Mouse (Mus musculus): ENCODE data around the gene Sprr3. TPM values are rescaled to one million over a fixed set of nuclear protein-coding genes. Genes with fewer than 3 reads are reported as not detected.

Sprr3 gene
- not detected in 2 replicates for polyA plus RNA-seq (2021; fragmentation: Nextera tagmentation)
- long read RNA-seq, experiment 1: 0 reads
- long read RNA-seq, experiment 2: 0 reads

GRCm38 (mm10) chr3:92458620-92459019 lies at the start of gene Sprr3:
Gene Sprr3 (minus strand): TSS chr3:92458720.

DNA sequence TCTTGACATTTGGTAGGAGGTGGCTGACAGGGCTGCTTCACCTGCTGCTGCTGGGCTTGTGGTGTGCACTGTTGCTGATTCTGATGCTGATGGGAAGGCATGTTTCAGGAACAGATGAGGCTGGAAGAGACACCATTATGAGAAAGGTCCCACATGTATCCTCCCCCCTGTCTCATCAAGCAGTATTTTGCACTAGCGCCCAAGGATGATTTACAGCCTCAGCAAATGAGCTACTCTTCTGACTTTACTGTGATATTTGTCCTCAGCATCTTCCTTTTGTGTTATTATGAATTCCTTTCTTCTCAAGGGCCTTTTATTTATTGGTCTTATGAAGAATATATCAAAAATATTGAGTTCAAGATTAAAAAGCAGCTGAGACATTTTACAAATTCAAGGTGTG lies 41.9 kb upstream of the Sprr3 start, which contains the start of gene Sprr4:
TSS of gene Sprr4 (minus strand) at position 101 of the 400 bp plus-strand sequence.

GRCm38 (mm10) chr3:92485863-92486262 lies 27.3 kb upstream of the Sprr3 start, which contains the start of gene Sprr1a:
Gene Sprr1a (minus strand): TSS chr3:92485895.

DNA sequence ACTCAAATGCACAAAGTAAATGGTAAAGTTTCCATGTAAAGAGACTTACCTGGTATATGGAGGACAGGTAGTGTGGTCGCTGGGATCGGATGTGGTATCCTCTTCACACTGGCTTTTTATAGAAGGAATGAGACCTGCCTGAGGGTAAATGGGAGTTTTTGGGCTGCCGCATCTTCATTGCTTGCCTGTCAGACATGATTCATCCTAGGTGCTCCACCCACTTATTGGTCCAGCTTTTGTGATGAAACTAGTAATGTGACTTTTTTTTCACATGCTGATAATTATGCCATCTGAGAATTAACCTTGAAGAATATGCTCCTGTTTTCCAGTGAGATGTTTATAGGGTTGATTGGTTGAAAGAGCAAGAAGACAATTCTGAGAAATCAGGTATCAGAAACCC lies 19.8 kb downstream of the Sprr3 start, which contains the start of gene Sprr1b:
TSS of gene Sprr1b (minus strand) at position 101 of the 400 bp plus-strand sequence.

DNA sequence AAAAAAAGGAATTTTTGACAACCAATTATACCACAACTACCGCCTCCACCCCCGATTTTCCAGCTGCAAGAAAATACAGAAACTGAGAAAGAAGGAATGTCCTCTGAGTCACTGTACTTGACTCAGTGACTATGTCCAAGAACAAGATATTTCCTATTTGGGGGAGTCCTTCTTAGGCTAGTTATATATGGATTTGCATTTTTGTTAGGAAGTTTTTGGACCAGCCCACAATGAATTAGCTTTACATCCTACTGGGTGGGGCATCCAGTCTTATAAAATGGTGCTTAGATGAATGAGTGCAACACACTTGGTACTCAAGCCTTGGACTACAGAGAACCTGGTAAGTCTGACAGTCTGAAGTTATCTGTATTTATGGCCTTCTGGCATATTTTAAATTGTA lies 26.2 kb downstream of the Sprr3 start, which contains the start of gene Sprr2k:
TSS of gene Sprr2k (plus strand) at position 301 of the 400 bp plus-strand sequence.

GRCm38 (mm10) chr3:92429323-92429722 lies 29.2 kb downstream of the Sprr3 start, which contains the start of gene Gm9774:
Gene Gm9774 (minus strand): TSS chr3:92429423.

DNA sequence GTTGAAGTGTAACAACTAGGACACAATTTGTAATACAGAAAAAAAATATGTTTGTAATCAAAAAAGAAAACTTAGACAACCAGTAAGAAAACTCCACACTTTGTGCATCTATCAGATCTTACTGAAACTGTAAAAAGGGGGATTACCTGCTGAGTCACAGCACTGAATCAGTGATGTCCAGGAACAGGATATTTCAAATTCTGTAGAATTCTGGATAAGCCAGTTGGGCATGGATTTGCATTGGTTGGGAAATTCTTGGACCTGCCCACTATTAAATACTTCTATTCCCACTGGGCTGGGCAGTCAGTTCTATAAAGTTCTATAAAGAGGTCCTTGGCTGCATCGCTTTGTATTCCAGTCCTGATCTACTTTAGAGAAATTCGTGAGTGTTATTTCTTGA lies 40.7 kb downstream of the Sprr3 start, which contains the start of gene Sprr2j-ps:
TSS of gene Sprr2j-ps (plus strand) at position 301 of the 400 bp plus-strand sequence.

DNA sequence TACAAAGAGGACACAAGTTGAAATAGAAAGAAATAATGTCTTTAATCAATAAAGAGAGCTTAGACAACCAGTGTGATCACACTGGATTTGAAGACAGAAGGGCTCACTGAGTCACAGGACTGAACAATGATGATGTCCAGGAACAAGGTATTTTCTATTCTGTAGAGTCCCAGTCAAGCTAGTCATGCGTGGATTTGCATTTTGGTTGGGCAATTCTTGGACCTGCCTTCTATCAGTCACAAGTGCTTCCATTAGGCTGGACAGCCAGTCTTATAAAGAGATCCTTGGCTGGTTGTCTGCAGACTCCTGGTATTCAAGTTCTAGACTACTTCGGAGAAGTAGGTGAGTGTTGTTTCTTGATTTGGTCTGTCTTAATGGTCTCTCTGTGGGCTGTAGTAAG lies 50.8 kb downstream of the Sprr3 start, which contains the start of gene Sprr2i:
TSS of gene Sprr2i (plus strand) at position 301 of the 400 bp plus-strand sequence.

Other genes with a start within 250 kb of the Sprr3 start
- gene Sprr2a1, start 242.9 kb downstream of the Sprr3 start, polyA plus RNA-seq (2021; fragmentation: Nextera tagmentation): not detected in 2 replicates
- 0.21 TPM in 2 replicates for gene Sprr2a2, start 242.8 kb downstream of the Sprr3 start, polyA plus RNA-seq (2021; fragmentation: Nextera tagmentation)
- not detected in 2 replicates for gene Sprr2a3, start 173.3 kb downstream of the Sprr3 start, polyA plus RNA-seq (2021; fragmentation: Nextera tagmentation)
- not detected in 2 replicates for gene Sprr2b, start 142.1 kb downstream of the Sprr3 start, polyA plus RNA-seq (2021; fragmentation: Nextera tagmentation)
- gene Sprr2d, start 119.6 kb downstream of the Sprr3 start, polyA plus RNA-seq (2021; fragmentation: Nextera tagmentation): not detected in 2 replicates
- gene Sprr2e, start 106.6 kb downstream of the Sprr3 start, polyA plus RNA-seq (2021; fragmentation: Nextera tagmentation): not detected in 2 replicates
- gene Sprr2f, start 93.5 kb downstream of the Sprr3 start, polyA plus RNA-seq (2021; fragmentation: Nextera tagmentation): not detected in 2 replicates
- gene Sprr2h, start 73.0 kb downstream of the Sprr3 start, polyA plus RNA-seq (2021; fragmentation: Nextera tagmentation): not detected in 2 replicates
- gene Sprr2i, start 50.7 kb downstream of the Sprr3 start, polyA plus RNA-seq (2021; fragmentation: Nextera tagmentation): not detected in 2 replicates
- not detected in 2 replicates for gene Sprr2j-ps, start 40.6 kb downstream of the Sprr3 start, polyA plus RNA-seq (2021; fragmentation: Nextera tagmentation)
- 2.0 and 2.1 TPM in 2 replicates for gene Gm9774, start 29.3 kb downstream of the Sprr3 start, polyA plus RNA-seq (2021; fragmentation: Nextera tagmentation)
- gene Sprr2k, start 26.1 kb downstream of the Sprr3 start, polyA plus RNA-seq (2021; fragmentation: Nextera tagmentation): not detected in 2 replicates
- not detected in 2 replicates for gene Sprr1b, start 19.9 kb downstream of the Sprr3 start, polyA plus RNA-seq (2021; fragmentation: Nextera tagmentation)
- not detected in 2 replicates for gene Sprr1a, start 27.2 kb upstream of the Sprr3 start, polyA plus RNA-seq (2021; fragmentation: Nextera tagmentation)
- gene Sprr4, start 41.8 kb upstream of the Sprr3 start, polyA plus RNA-seq (2021; fragmentation: Nextera tagmentation): not detected in 2 replicates
- not detected in 2 replicates for gene 2310046K23Rik, start 75.8 kb upstream of the Sprr3 start, polyA plus RNA-seq (2021; fragmentation: Nextera tagmentation)
- not detected in 2 replicates for gene Ivl, start 115.0 kb upstream of the Sprr3 start, polyA plus RNA-seq (2021; fragmentation: Nextera tagmentation)
- not detected in 2 replicates for gene Smcp, start 130.3 kb upstream of the Sprr3 start, polyA plus RNA-seq (2021; fragmentation: Nextera tagmentation)
- not detected in 2 replicates for gene 2210017I01Rik, start 148.8 kb upstream of the Sprr3 start, polyA plus RNA-seq (2021; fragmentation: Nextera tagmentation)
- gene Lce6a, start 162.9 kb upstream of the Sprr3 start, polyA plus RNA-seq (2021; fragmentation: Nextera tagmentation): not detected in 2 replicates
- not detected in 2 replicates for gene Lce1a1, start 189.6 kb upstream of the Sprr3 start, polyA plus RNA-seq (2021; fragmentation: Nextera tagmentation)
- not detected in 2 replicates for gene Lce1b, start 198.2 kb upstream of the Sprr3 start, polyA plus RNA-seq (2021; fragmentation: Nextera tagmentation)
- not detected in 2 replicates for gene Lce1a2, start 211.6 kb upstream of the Sprr3 start, polyA plus RNA-seq (2021; fragmentation: Nextera tagmentation)
- not detected in 2 replicates for gene Lce1c, start 220.5 kb upstream of the Sprr3 start, polyA plus RNA-seq (2021; fragmentation: Nextera tagmentation)
- not detected in 2 replicates for gene Lce1d, start 228.5 kb upstream of the Sprr3 start, polyA plus RNA-seq (2021; fragmentation: Nextera tagmentation)